Mouse (Mus musculus) adrenal gland, postnatal 4 days (tissue): ENCODE measurements around the gene Gpr45. TPM values are rescaled to one million over a fixed set of nuclear protein-coding genes. Genes with fewer than 3 reads are reported as not detected.
A peak's percentile ranks its signal among the peaks of the same experiment; 100 is the strongest.
"Not testable (repeated sequence)": the region's sequence is repeated elsewhere in the genome, so short reads cannot be mapped to it uniquely, and the experiment has no call there.

Source experiments
- DNase-seq, 2 experiments: peaks; one replicate each; pipeline ENCODE4 v3.0.0; 2021 to 2022; ENCODE audit warnings: low spot score in 2 of 2, mixed read lengths in 2 of 2
- long read RNA-seq, 2 experiments: library from polyadenylated mRNA; stranded (forward); transcript quantifications; one replicate each; pipeline ENCODE4 v2.0.0; 2021
- total RNA-seq, 2 experiments: library from RNA; stranded (reverse); gene quantifications; 2 replicates each; pipeline ENCODE4 v1.2.3; 2021

The Gpr45 gene
- total RNA-seq = 1 to 10 TPM; 2.7 to 7.1 TPM
- long read RNA-seq, experiment 1, partial matches to known transcripts = 3 of 6 reads
- long read RNA-seq, experiment 1, other reads (novel, unspliced or antisense) = 0 of 6 reads
- long read RNA-seq, experiment 2, partial matches to known transcripts = 0 of 2 reads
- long read RNA-seq, experiment 2, other reads (novel, unspliced or antisense) = 2 of 2 reads

DNA sequence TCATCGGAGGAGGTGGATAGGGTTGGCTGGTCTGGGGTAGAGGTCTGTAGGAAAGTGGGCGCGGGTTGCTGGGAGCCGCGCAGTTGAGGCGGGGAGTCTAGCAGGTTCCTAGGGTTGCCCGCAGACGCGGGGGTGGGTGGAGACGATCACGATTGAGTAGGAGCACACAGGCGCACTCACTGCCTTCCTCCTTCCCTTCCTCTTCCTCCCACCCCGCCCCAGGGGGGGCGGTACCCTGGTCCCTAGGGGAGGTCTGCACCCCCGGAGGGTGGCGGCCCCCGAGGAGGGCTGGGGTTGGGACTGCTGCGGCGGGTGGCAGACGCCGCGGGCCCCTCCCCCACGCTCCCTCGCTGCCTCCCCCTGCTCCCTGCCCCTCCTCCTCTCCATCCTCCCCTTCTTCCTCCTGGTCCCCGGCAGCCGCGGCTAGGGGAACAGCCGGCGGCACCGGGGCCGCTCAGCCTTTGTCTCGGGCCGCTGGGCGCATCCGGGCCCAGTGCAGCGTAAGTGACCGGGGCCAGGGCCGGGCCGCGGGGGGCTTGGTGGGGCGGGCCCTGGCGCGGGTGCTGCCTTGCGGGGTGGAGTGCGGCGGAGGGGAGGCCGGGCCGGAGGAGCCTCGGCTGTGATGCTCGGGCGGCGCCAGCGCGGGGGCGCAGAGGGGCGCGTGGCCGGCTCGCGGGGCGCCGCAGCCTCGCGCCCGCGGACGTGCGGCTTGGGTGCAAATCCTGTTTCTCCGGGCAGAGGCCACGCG is at the start of gene Gpr45:
Gpr45 (plus strand) TSS at position 139 of the 748 bp plus-strand sequence.
- no peak for DNase-seq

GRCm38 (mm10) chr1:42905148-42905547 is 47.5 kb upstream of the Gpr45 start:
- no peak for DNase-seq

GRCm38 (mm10) chr1:42906696-42907095 is 46.0 kb upstream of the Gpr45 start:
- DNase-seq = no peak

DNA sequence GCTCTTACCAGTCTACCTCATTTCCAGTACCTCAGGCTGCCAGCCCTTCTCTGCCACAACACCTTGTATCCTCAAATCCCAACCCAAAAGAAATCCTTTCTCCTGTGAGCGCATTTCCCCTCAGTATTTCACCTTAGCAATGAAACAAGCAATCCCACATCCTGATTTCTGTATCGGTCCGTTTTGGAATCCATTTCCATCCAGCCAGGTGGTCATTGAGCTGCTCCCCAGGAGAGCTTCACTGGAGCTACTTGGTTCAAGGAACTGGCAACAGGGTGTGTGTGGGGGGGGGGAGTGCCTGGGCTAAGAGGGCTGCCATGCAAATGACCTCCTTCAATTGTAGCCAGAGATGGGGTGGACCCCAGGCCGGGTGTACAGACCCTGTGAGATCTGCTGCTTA is 45.5 kb upstream of the Gpr45 start:
- no peak for DNase-seq

DNA sequence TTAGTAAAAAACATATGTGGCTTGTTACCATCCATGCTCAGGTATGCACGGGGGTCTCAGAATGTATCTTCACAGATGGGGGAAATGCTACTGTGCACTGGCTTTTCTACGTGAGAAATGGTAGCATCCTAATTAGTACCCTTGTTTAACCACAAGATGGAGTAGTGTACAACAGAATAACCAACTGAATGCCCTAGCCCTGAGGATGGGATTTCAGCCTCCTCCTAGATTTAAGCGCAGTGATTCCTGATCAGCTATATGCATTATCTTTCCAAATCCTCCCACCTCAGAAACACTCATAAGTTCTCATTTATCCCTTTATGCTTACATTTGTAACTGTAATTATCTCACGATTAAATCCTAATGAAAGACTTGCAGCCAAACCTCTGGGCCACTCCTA is 37.6 kb upstream of the Gpr45 start:
- DNase-seq = no peak

GRCm38 (mm10) chr1:42916719-42917118 is 36.0 kb upstream of the Gpr45 start:
- no peak for DNase-seq

DNA sequence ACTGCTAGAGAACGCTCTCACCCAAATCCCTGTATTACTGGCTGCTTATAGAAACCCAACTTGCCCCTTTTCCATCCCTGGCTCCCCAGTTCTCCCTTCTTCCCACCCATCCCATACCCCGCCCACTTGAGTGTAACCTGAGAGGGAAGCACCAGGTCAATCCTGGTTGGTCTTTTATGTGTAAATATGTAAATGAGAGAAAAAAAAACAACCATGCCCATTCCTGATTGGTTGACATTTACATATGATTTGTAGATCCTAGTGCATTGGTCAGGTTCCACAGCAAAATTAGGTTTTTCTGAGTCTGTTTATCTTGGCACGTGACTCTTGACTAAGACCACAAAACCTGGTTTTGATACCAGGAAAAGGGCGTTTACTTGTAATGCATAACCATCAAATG is 34.8 kb upstream of the Gpr45 start:
- no peak for DNase-seq

DNA sequence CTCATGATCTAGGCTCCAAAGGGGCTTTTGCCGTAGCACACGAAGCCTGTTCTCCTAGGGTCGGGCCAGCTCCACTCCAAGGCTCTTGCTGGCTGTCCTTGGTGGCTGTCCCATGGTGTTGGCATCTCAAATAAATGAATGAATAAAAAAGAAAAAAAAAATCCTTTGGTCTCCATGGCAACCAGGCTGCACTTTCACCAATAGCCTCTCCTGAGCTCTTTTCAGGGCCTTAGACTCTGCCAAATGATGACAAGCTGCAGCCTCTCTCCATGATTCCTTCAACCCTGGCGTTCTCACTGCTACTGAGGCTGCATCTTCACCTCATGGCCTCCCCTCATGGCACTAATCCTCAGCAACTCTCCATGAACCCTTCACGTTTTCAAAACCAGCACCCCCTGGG is 28.7 kb upstream of the Gpr45 start:
- no peak for DNase-seq

GRCm38 (mm10) chr1:42933613-42934012 is 19.1 kb upstream of the Gpr45 start:
- DNase-seq = no peak

DNA sequence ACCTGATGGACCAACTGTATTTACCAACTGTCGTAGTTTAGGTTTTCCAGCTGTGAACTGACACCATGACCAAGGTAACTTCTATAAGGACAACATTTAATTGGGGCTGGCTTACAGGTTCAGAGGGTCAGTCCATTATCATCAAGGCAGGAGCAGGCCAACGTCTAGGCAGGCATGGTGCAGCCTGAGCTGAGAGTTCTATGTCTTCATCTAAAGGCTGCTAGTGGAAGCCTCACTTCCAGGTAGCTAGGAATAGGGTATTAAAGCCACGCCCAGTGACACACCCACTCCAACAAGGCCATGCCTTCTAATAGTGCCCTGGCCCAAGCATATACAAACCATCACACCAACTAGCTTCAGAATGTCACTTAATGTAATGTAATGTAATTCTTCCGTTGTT is 4.2 kb upstream of the Gpr45 start:
- no peak for DNase-seq

DNA sequence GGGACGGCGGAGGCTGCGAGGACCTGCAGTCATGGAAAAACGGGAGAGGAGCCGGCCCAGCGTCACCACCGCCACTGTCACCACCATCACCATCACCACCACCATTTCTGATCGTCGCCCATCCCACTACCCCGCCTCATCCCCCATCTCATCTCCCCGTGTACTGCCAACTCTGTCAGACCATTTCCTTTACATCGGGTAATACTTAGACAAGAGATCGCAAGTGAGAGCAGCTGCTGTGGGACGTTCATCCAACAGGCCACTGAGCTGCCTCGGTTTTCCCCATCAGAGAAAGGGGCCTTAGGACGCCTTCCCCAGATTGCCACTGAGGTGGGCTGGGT is 780 bp downstream of the Gpr45 start:
- no peak for DNase-seq

- DNase-seq = no peak
Measured at GRCm38 (mm10) chr1:42956828-42957227, 4.2 kb downstream of the Gpr45 start.

DNA sequence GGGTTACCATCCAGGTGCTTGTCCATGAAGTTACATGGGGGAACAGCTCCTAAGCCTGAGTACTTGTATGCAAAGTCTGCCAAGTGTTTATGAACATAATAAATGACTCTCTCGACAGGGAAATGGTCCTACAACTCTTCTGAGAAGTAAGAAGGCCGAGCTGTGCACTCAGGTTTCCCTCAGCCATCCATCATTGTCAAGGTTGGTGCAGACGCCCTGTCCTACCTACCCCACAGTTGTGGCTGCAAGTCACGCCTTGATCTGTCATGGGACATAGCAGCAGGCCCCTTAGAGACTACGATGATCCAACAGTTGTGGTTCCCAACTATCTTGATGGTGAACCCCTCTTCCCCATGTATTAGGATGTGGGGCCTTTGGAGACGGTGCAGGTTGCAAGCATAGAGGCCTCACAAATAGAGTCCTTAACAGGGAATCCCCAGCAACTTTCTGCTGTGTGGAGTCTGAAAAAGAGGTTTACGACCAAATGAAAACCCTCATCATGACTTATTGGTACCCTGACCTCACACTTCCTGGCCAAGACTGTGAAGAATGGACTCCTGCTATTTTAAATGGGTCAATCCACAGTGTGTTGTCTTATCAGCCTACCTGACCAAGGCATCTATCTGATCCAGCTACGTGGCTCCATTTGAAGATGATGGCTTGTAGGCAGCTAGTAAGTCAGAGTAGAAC is 30.6 kb downstream of the Gpr45 start:
- no peak for DNase-seq

GRCm38 (mm10) chr1:42984119-42984518 is 31.4 kb downstream of the Gpr45 start:
- no peak for DNase-seq

DNA sequence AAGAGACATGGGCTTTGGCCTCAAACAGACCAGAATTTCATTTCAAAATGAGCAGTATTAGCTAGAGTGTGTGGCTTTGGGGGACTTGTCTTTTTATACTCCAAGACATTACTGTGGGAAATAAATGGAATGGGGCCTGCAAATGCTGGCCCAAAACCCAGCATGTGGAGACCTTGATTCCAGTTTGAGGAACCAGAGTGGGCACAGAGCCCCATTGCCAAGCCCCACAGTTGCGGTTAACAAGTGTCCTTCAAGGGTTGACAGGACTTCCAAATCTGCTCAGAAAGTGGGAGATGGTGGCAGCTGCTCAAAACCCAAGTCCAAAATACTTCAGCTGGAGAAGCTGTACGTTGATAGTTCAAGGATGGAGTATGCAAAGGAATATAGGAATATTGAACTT is 36.3 kb downstream of the Gpr45 start:
- peak in 1 of 2 experiments; percentile 5 for DNase-seq

DNA sequence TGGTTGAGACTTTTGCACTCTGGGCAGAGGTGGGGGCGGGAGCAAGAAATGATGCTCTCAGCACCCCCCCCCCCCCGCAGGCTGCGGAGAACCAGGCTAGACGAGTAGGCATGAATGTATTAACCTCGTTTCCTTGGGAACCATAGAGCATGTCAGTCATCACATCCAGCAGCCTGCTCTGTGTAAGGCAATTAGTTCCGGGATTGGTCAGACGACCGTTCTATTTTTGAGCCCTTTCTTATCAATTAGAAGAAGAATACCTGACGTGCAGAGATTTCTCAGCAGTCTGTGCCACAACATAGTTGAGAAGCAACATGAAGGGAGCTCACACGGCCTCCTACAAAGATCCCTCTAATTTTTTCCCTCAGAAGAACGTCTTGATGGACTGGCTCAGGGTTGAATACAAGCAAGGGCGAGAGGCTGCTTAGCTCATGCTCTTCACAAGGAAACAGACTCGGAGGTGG is 53.4 kb downstream of the Gpr45 start:
- no peak for DNase-seq

DNA sequence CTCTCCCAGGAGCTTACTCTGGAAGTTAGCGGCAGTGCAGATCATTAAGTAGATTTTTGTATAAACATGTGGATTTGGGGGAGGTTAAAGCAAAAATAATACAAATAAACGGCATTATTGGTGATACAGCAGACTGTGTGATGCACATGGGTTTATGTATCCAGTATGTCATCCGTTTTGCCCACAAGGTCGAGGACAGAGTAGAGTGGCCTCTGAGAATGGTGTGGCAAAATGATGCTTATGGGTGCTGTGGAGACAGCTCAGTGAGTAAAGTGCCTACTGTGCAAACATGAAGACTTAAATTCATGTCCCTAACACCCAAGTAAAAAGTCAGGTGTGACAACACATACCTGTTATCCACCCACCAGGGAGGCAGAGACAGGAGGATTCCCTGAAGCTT is 53.9 kb downstream of the Gpr45 start:
- DNase-seq = no peak

- DNase-seq = no peak
Measured at GRCm38 (mm10) chr1:43010461-43010860, 57.8 kb downstream of the Gpr45 start.

DNA sequence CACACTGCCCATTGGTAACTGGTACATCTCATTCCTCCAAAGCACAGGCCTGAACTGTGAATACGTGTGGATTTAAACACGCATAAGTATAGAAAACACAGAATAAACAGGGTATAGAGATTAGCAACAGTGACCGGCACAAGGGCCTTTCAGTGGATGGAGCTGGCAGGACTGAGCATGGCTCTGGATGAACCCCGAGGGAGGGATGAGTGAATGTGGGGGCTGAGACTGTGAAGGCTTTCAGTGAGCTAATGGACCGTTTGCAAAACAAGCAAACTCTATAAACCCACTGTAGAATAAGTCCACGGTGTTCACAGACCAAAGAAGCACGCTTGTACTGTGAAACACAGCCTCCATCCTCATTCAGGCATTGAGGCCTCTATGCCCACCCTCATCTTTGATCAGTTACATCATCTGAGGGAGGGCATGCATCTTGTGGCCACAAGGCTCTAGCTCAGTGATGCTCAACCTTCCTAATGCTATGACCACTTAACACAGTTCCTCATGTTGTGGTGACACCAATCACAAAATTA is 62.5 kb downstream of the Gpr45 start:
- not testable (repeated sequence) for DNase-seq

DNA sequence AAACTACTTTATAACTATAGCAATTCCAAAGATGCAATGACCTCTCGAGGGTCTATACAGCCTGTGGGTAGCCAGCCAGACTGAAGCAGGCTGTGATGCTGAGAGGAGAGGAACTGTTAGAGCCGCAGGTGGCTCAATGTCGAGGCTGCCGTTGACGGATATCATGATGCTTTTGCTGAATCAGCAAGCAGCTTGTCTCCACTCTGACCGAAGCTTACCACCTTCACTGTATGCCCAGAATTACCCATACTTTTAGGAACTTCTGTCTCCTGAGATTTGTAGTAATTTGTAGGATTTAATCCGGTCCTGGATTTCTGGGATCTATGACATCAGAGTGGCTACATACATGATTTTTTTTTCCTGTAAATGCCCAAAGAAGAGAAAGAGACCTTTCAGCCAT is 83.3 kb downstream of the Gpr45 start:
- no peak for DNase-seq

DNA sequence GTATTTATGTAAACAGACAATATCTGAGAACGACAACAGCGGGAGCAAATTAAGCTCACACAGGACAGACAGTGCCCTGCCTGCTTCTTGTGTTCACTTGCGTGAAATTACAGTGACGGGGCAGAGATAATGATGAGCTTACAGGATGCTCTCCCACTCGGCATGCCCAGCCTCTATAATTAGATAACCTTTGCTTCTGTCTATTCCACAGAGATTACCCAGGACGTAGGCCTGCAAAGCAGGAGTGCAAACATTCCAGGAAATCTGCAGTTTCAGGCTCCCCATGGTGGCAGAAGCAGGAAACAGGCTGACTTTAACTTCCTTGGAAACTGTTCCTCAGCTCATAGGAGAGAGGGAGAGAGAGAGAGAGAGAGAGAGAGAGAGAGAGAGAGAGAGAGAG is 89.6 kb downstream of the Gpr45 start:
- DNase-seq = no peak
